Mouse (Mus musculus): ENCODE measurements around the gene Noct. TPM values are rescaled to one million over a fixed set of nuclear protein-coding genes. Genes with fewer than 3 reads are reported as not detected.
"Not testable (repeated sequence)": the region's sequence is repeated elsewhere in the genome, so short reads cannot be mapped to it uniquely, and the experiment has no call there.

Gene Noct
- polyA plus RNA-seq, 1 experiment from 2014 or later = 12.7 TPM

DNA sequence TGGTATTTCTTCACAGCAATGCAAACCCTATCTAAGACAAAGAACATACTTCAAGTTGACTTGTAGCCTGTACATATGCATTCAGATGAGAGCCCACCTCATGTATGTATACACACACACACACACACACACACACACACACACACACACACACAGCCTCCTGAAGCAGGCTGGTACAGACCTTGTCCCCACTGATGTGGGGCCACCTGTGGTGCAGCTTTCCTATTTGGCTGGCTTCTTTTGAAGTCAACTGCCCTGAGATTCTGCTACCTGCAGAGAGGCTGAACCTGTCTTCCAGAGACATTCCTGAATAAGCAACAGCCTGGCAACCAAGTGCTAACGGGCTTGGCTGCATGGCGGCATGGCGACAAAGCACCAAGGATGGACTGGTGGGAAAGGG is 13.8 kb upstream of the Noct start:
- WGBS = 86% methylated on average over 3 of the region's 3 CpGs
- ATAC-seq (ENCODE audit: low FRiP score) (no peak), DNase-seq (ENCODE audit: low spot score) (no peak)
- no peaks in the 10 kb centered on the region for H3K27me3 ChIP-seq (ENCODE audit: control insufficient read depth, insufficient read depth, low read length)
- H3K36me3 ChIP-seq (ENCODE audit: control insufficient read depth, insufficient read depth, low read length) = no peaks in the 10 kb centered on the region
- H3K9ac ChIP-seq (ENCODE audit: low read depth, low read length) = no peak overlapping the region
- no peak overlapping the region for H3K4me2 ChIP-seq (replicated peaks; ENCODE audit: low read depth, low read length)
- H3K9me3 ChIP-seq (ENCODE audit: control insufficient read depth, low read length) = no peaks in the 10 kb centered on the region
- H3K27ac ChIP-seq (ENCODE audit: low read depth, low read length) = no peak overlapping the region
- H3K4me3 ChIP-seq (ENCODE audit: low read depth, low read length) = no peak overlapping the region
- no peaks in the 10 kb centered on the region for H3K4me1 ChIP-seq (replicated peaks; ENCODE audit: control insufficient read depth, insufficient read depth, low read length)

DNA sequence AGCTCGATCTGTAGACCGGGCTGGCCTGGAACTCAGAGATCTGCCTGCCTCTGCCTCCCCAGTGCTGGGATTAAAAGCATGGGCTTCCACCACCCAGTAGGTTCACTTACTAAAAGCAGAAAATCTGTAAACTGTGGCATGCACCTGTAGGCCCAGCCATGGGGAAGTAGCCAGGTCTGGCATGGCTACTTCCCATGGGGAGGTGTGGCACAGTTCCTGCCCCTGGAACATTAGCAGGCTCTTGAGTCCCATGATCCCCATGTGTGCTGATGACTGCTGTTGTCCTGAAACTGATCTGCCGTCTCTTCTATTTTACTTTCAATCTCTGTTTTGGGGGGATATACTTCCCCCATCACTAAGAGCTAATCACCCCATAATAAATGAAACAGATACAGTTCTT is 11.1 kb upstream of the Noct start:
- no peaks in the 10 kb centered on the region for H3K36me3 ChIP-seq (ENCODE audit: control insufficient read depth, insufficient read depth, low read length)
- no peak overlapping the region for H3K27ac ChIP-seq (ENCODE audit: low read depth, low read length)
- WGBS = 91% methylated on average over 3 of the region's 3 CpGs
- no peaks in the 10 kb centered on the region for H3K9me3 ChIP-seq (ENCODE audit: control insufficient read depth, low read length)
- DNase-seq (ENCODE audit: low spot score) (no peak), ATAC-seq (ENCODE audit: low FRiP score) (no peak)
- H3K4me3 ChIP-seq (ENCODE audit: low read depth, low read length) = no peak overlapping the region
- no peak overlapping the region for H3K9ac ChIP-seq (ENCODE audit: low read depth, low read length)
- H3K27me3 ChIP-seq (ENCODE audit: control insufficient read depth, insufficient read depth, low read length) = no peaks in the 10 kb centered on the region
- H3K4me1 ChIP-seq (replicated peaks; ENCODE audit: control insufficient read depth, insufficient read depth, low read length) = no peaks in the 10 kb centered on the region
- H3K4me2 ChIP-seq (replicated peaks; ENCODE audit: low read depth, low read length) = no peak overlapping the region

DNA sequence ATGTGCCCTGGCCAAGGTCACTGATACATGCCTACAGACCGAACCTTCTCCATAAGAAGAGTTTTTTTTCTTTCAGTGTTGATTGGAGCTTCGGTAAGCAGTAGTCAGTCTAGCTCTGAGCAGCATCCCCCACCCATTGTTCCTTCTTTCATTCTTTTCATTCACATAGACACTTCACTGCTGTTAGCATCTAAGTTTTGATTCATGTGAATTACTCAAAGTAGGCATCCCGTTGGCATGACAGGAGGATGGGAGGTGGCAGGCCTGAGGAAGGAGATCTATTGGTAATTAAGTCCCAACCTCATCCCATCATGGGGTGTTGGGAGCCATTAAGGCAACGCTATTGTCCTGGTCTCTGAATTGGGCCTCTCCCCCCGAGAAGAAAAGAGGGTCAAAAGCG is 8.6 kb upstream of the Noct start:
- WGBS = 86% methylated on average over 6 of the region's 6 CpGs
- Histone ChIP-seq H3K36me3 (ENCODE audit: control insufficient read depth, insufficient read depth, low read length) (no peaks in the 10 kb centered on the region), H3K4me2 (replicated peaks; ENCODE audit: low read depth, low read length) (no peak overlapping the region), H3K9ac (ENCODE audit: low read depth, low read length) (no peak overlapping the region), H3K27me3 (ENCODE audit: control insufficient read depth, insufficient read depth, low read length) (no peaks in the 10 kb centered on the region), H3K4me1 (replicated peaks; ENCODE audit: control insufficient read depth, insufficient read depth, low read length) (no peaks in the 10 kb centered on the region), H3K4me3 (ENCODE audit: low read depth, low read length) (no peak overlapping the region), H3K9me3 (ENCODE audit: control insufficient read depth, low read length) (no peaks in the 10 kb centered on the region), H3K27ac (ENCODE audit: low read depth, low read length) (no peak overlapping the region)
- ATAC-seq (ENCODE audit: low FRiP score) = no peak
- no peak for DNase-seq (ENCODE audit: low spot score)

DNA sequence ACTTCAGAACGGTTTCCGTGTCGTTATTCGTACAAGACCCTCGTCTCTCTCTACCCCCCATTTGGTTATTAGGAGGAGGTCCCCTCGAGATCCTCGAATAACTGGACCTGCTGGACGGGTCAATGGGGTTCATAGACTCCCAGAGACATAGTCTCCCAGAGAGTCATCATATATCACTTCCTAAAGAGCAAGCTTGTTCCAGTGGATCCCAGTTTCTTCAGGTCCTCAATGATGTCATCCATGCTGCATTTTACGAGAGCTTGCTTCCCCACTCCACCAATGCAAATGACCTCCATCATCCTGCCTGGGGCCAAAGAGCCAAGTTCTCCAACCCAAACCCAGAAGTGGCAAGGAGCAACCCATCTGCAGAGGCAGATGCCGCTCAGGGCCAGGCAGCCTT is 7.9 kb upstream of the Noct start:
- H3K9me3 ChIP-seq (ENCODE audit: control insufficient read depth, low read length); H3K4me2 ChIP-seq (replicated peaks; ENCODE audit: low read depth, low read length); H3K27ac ChIP-seq (ENCODE audit: low read depth, low read length); DNase-seq (ENCODE audit: low spot score); H3K9ac ChIP-seq (ENCODE audit: low read depth, low read length); H3K27me3 ChIP-seq (ENCODE audit: control insufficient read depth, insufficient read depth, low read length); H3K4me3 ChIP-seq (ENCODE audit: low read depth, low read length); ATAC-seq (ENCODE audit: low FRiP score); H3K4me1 ChIP-seq (replicated peaks; ENCODE audit: control insufficient read depth, insufficient read depth, low read length); H3K36me3 ChIP-seq (ENCODE audit: control insufficient read depth, insufficient read depth, low read length): not testable (repeated sequence)
- WGBS = 81% methylated on average over 5 of the region's 10 CpGs

DNA sequence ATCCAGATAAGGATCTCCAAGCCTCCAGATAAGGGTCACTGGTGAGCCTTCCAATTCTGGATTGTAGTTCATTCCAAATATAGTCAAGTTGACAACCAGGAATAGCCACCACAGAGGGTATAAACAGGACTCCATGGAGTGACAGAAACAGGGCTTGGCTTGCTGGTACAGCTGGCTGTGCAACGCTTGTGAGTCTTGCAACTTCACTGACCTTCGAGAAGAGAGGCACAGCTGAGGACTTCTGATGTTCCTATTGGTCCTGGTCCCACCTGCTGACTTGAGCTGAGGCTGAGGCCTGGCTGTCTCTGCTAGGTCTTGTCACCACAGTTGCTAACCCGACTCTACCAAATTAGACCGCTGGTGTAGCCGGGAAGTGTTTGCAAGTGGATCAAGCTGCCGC is 5.9 kb upstream of the Noct start:
- not testable (repeated sequence) for H3K4me1 ChIP-seq (replicated peaks; ENCODE audit: control insufficient read depth, insufficient read depth, low read length); DNase-seq (ENCODE audit: low spot score); H3K4me3 ChIP-seq (ENCODE audit: low read depth, low read length); H3K27me3 ChIP-seq (ENCODE audit: control insufficient read depth, insufficient read depth, low read length); H3K4me2 ChIP-seq (replicated peaks; ENCODE audit: low read depth, low read length); ATAC-seq (ENCODE audit: low FRiP score); H3K9ac ChIP-seq (ENCODE audit: low read depth, low read length); H3K36me3 ChIP-seq (ENCODE audit: control insufficient read depth, insufficient read depth, low read length); H3K9me3 ChIP-seq (ENCODE audit: control insufficient read depth, low read length); H3K27ac ChIP-seq (ENCODE audit: low read depth, low read length)
- 92% methylated on average over 6 of the region's 6 CpGs for WGBS

DNA sequence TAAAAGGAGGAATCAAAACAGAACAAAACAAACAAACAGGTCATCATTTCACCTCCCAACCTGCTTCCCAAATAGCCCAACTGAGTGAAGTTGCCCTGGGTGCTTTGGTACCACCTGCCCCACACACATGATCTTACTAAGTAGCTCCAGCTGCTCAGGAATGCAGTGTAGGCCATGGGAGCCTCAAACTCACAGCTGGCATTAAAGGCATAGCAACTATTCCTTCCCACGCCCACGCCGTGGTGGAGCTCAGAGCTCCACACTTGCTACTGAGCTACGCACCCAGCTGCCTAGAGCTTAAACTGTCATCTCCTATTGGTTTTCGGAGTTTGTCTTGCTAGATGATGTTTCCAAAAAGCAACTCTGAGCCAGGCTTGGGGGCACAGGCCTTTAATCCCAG is 5.0 kb upstream of the Noct start:
- H3K9me3 ChIP-seq (ENCODE audit: control insufficient read depth, low read length) = no peaks in the 10 kb centered on the region
- H3K4me3 ChIP-seq (ENCODE audit: low read depth, low read length) = no peak overlapping the region
- H3K27ac ChIP-seq (ENCODE audit: low read depth, low read length) = no peak overlapping the region
- 84% methylated on average over 5 of the region's 5 CpGs for WGBS
- no peaks in the 10 kb centered on the region for H3K36me3 ChIP-seq (ENCODE audit: control insufficient read depth, insufficient read depth, low read length)
- no peak for DNase-seq (ENCODE audit: low spot score)
- H3K4me1 ChIP-seq (replicated peaks; ENCODE audit: control insufficient read depth, insufficient read depth, low read length) = no peaks in the 10 kb centered on the region
- H3K27me3 ChIP-seq (ENCODE audit: control insufficient read depth, insufficient read depth, low read length) = no peaks in the 10 kb centered on the region
- ATAC-seq (ENCODE audit: low FRiP score) = no peak
- no peak overlapping the region for H3K9ac ChIP-seq (ENCODE audit: low read depth, low read length)
- H3K4me2 ChIP-seq (replicated peaks; ENCODE audit: low read depth, low read length) = no peak overlapping the region

DNA sequence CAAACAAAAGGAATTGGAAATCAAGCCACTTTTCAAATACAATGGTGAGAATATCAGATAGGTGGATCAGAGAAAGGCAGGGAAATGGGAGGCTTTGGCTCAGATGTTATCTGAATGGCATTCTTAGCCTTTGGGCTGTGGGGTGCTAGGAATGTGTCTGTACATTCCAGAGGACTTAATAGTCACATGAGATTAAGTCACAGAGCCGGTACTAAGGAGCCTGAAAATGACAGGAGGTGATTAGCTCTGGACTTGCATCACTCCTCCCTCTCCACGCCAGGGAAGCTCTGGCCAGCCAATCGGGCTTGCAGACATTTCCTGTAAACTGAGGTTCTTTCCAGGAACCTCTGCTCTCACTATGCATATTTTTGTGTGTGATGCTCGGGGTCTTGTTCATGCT is 3.4 kb upstream of the Noct start:
- Histone ChIP-seq H3K27me3 (ENCODE audit: control insufficient read depth, insufficient read depth, low read length) (no peaks in the 10 kb centered on the region), H3K9me3 (ENCODE audit: control insufficient read depth, low read length) (no peaks in the 10 kb centered on the region), H3K9ac (ENCODE audit: low read depth, low read length) (no peak overlapping the region), H3K27ac (ENCODE audit: low read depth, low read length) (no peak overlapping the region), H3K4me3 (ENCODE audit: low read depth, low read length) (no peak overlapping the region), H3K4me2 (replicated peaks; ENCODE audit: low read depth, low read length) (no peak overlapping the region), H3K36me3 (ENCODE audit: control insufficient read depth, insufficient read depth, low read length) (no peaks in the 10 kb centered on the region), H3K4me1 (replicated peaks; ENCODE audit: control insufficient read depth, insufficient read depth, low read length) (no peaks in the 10 kb centered on the region)
- DNase-seq (ENCODE audit: low spot score) = no peak
- no peak for ATAC-seq (ENCODE audit: low FRiP score)
- 55% methylated on average over 4 of the region's 4 CpGs for WGBS

DNA sequence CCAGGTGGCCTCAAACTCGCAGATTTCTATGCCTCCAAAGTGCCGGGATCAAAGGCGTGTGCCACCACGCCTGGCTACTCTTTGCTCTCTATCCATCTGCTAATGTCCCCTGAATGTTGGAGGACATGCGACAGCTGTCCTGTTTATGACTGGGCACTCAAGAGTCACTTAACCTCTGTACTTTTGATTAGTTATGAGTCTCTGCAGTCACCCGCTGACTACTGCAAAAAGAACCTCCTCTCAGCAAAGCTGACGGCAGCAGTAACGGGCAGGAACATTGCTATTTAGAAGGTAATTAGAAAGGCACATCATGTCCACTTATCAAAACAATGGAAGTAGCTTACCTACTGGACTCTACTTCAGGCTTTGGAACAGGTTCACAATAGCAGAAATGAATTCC is 2.4 kb upstream of the Noct start:
- Histone ChIP-seq H3K27ac (ENCODE audit: low read depth, low read length) (no peak overlapping the region), H3K4me2 (replicated peaks; ENCODE audit: low read depth, low read length) (no peak overlapping the region), H3K4me1 (replicated peaks; ENCODE audit: control insufficient read depth, insufficient read depth, low read length) (no peaks in the 10 kb centered on the region), H3K4me3 (ENCODE audit: low read depth, low read length) (no peak overlapping the region), H3K36me3 (ENCODE audit: control insufficient read depth, insufficient read depth, low read length) (no peaks in the 10 kb centered on the region), H3K9me3 (ENCODE audit: control insufficient read depth, low read length) (no peaks in the 10 kb centered on the region), H3K27me3 (ENCODE audit: control insufficient read depth, insufficient read depth, low read length) (no peaks in the 10 kb centered on the region), H3K9ac (ENCODE audit: low read depth, low read length) (no peak overlapping the region)
- 80% methylated on average over 8 of the region's 8 CpGs for WGBS
- DNase-seq (ENCODE audit: low spot score) (no peak), ATAC-seq (ENCODE audit: low FRiP score) (no peak)

DNA sequence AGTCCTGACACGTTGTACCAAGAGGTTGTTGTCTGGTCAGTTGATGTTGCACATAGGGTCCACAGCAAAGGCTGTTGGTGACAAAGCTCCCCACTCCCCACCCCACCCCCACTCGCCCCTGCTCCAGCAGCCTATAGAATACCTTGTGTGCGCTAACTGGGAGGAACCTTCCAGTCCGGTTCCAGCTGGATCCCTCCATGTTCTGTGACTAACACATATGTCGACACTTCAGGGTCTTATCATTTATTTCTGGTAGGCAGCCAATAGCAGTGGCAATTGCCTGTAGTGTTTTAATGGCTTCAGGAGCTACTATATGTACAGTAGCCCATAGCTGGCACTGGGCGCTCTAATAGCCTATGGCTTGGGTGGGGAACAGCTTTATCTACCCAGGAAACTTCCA is 1.9 kb upstream of the Noct start:
- no peak overlapping the region for H3K4me2 ChIP-seq (replicated peaks; ENCODE audit: low read depth, low read length)
- no peak overlapping the region for H3K4me3 ChIP-seq (ENCODE audit: low read depth, low read length)
- no peaks in the 10 kb centered on the region for H3K27me3 ChIP-seq (ENCODE audit: control insufficient read depth, insufficient read depth, low read length)
- ATAC-seq (ENCODE audit: low FRiP score) (no peak), DNase-seq (ENCODE audit: low spot score) (no peak)
- H3K36me3 ChIP-seq (ENCODE audit: control insufficient read depth, insufficient read depth, low read length) = no peaks in the 10 kb centered on the region
- no peak overlapping the region for H3K27ac ChIP-seq (ENCODE audit: low read depth, low read length)
- no peak overlapping the region for H3K9ac ChIP-seq (ENCODE audit: low read depth, low read length)
- H3K9me3 ChIP-seq (ENCODE audit: control insufficient read depth, low read length) = no peaks in the 10 kb centered on the region
- no peaks in the 10 kb centered on the region for H3K4me1 ChIP-seq (replicated peaks; ENCODE audit: control insufficient read depth, insufficient read depth, low read length)
- WGBS = 90% methylated on average over 6 of the region's 6 CpGs

Data from hindbrain, embryonic 11.5 days (tissue).